Mouse (Mus musculus) bone marrow, adult 2 months (tissue): ENCODE measurements at regions not wholly inside any gene's neighbourhood (a gene's known extent, or its start where the extent isn't known, plus 50 kb on each side); places are given as distances from the start of the nearest gene placed in this dataset.

Experiments
- CTCF ChIP-seq: fragments of 200-500 bp; IDR thresholded peaks from 2 replicates; pipeline ENCODE4 v1.5.1; 2011; ENCODE audit warnings: low read length, control low read depth; ENCODE audit not compliant: control insufficient read depth, insufficient read depth
- POLR2A ChIP-seq: fragments of 200-500 bp; IDR thresholded peaks from 2 replicates; pipeline ENCODE4 v1.6.1; 2011; ENCODE audit warnings: low read depth, mild to moderate bottlenecking, control low read depth, low read length, borderline replicate concordance; ENCODE audit not compliant: control insufficient read depth

- TF ChIP-seq CTCF: no peak
- TF ChIP-seq POLR2A: no peak
Observed at GRCm38 (mm10) chr11:22653366-22653765, 141.5 kb downstream of the Tmem17 start.
